Mouse (Mus musculus): Measurements from ENCODE around the gene Slc5a5.

DNA sequence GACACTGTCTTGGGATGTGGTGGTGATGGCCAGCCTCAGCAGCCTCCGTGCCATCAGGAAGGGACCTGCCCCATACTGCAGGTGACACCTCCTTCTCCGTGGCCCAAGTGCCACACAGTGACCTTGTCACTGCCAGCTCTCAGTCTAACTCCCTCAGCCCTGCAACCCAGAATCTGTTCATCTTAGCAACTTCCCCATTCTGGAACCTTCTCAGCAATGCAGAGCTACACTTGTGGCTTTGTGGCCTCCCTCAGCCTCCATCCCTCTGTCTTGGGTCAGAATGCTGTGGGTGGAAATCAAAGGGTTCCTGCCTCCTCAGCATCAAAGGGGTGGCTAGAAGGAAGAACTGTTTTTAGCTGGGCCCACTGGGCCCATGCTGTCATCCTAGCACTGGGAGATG, 38.7 kb downstream of the Slc5a5 start:
- no peak for TF ChIP-seq POLR2A (IDR thresholded peaks at IDR 0.05; ENCODE audit: extremely low read depth, insufficient read depth, low read length)
- no peak for TF ChIP-seq CTCF (IDR thresholded peaks at IDR 0.05; ENCODE audit: extremely low read depth, insufficient read depth, low read length)

Data from cortical plate, adult 2 months (tissue).